Mouse (Mus musculus) heart, embryonic 13.5 days (tissue): Measurements from ENCODE around the gene St6galnac3. TPM values are rescaled to one million over a fixed set of nuclear protein-coding genes. Genes with fewer than 3 reads are reported as not detected.

ENCODE experiments used
- ATAC-seq: fragments of 200-750 bp; cut with Nextera tagmentation; 2 replicates; pipeline ENCODE4 v1.8.0; 2017; ENCODE audit warnings: moderate TSS enrichment; ENCODE audit not compliant: insufficient number of reproducible peaks, low FRiP score, low TSS enrichment; ENCODE audit errors: extremely low read depth
- H3K27ac ChIP-seq: fragments of 300-500 bp; sonication (generic); replicated peaks from 2 replicates; pipeline ENCODE4 v1.5.1; 2015; ENCODE audit warnings: moderate library complexity, mild to moderate bottlenecking, inconsistent platforms
- H3K27me3 ChIP-seq: fragments of 300-500 bp; sonication (generic); replicated peaks from 2 replicates; pipeline ENCODE4 v1.6.1; 2015; ENCODE audit warnings: mild to moderate bottlenecking, inconsistent platforms
- H3K36me3 ChIP-seq: fragments of 300-500 bp; sonication (generic); 2 replicates; pipeline ENCODE4 v1.6.1; 2015; ENCODE audit warnings: mild to moderate bottlenecking, inconsistent platforms
- H3K4me1 ChIP-seq: fragments of 300-500 bp; sonication (generic); 2 replicates; pipeline ENCODE4 v1.6.1; 2015; ENCODE audit warnings: inconsistent platforms
- H3K4me2 ChIP-seq: fragments of 300-500 bp; sonication (generic); 2 replicates; pipeline ENCODE4 v1.6.1; 2015; ENCODE audit warnings: inconsistent platforms, mild to moderate bottlenecking, moderate library complexity
- H3K4me3 ChIP-seq: fragments of 300-500 bp; sonication (generic); 2 replicates; pipeline ENCODE4 v1.5.1; 2015; ENCODE audit warnings: moderate library complexity, mild to moderate bottlenecking, inconsistent platforms
- H3K9ac ChIP-seq: fragments of 300-500 bp; sonication (generic); 2 replicates; pipeline ENCODE4 v1.6.1; 2015; ENCODE audit warnings: inconsistent platforms, mild to moderate bottlenecking, moderate library complexity
- H3K9me3 ChIP-seq: fragments of 300-500 bp; sonication (generic); 2 replicates; pipeline ENCODE4 v1.6.1; 2016; ENCODE audit warnings: inconsistent platforms
- WGBS: fragments of 180-500 bp; shearing (Covaris S2); methylation state at CpG from one replicate; pipeline ENCODE4 v1.1.7; 2015; ENCODE audit warnings: mixed read lengths; 5-methylcytosine and 5-hydroxymethylcytosine counted together
- polyA plus RNA-seq: library from polyadenylated mRNA; unstranded; fragments of >200 nt; fragmentation: Nextera tagmentation; extraction: Ambion mirVana; gene quantifications from 2 replicates; pipeline ENCODE4 v1.2.1, GENCODE M21; 2015

Gene St6galnac3
- polyA plus RNA-seq, 1 experiment from 2014 or later, result 21.7 TPM

GRCm38 (mm10) chr3:153582065-153582464 lies 142.9 kb downstream of the St6galnac3 start:
- Histone ChIP-seq H3K9me3 (0 out of 2 replicates have a peak, but pooled peaks cover 2% of the 10 kb centered on the region), H3K27ac (no peak overlapping the region), H3K4me2 (no peak overlapping the region), H3K9ac (no peak overlapping the region), H3K36me3 (no peaks in the 10 kb centered on the region), H3K4me3 (no peak overlapping the region), H3K27me3 (no peaks in the 10 kb centered on the region), H3K4me1 (peaks cover 36% of the 10 kb centered on the region)
- 33% methylated on average over 4 of the region's 4 CpGs for WGBS
- no peak for ATAC-seq

DNA sequence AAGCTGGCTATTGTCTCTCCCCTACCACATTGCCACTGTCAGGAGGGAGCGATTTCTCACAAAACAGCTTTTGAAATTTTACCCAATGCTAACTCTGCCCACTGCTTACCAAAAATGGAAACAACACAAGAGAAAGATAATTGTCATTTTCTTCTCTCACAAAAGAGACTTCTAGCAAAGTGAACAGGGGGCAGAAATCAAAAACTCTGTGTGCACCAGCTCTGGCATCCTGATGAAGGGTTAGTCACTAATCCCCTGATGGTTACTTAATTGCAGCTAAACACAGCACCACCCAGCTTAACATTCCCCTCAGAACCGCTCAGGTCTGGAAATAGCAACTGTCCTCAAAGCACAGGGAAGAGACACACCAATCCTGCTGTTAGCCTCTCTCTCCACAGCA lies 144.3 kb downstream of the St6galnac3 start:
- Histone ChIP-seq H3K27me3 (no peaks in the 10 kb centered on the region), H3K27ac (no peak overlapping the region), H3K36me3 (no peaks in the 10 kb centered on the region), H3K9me3 (0 out of 2 replicates have a peak, but pooled peaks cover 4% of the 10 kb centered on the region), H3K4me1 (peaks cover 27% of the 10 kb centered on the region), H3K4me2 (no peak overlapping the region), H3K9ac (no peak overlapping the region; the same call in 1 of the 2 replicates), H3K4me3 (no peak overlapping the region)
- WGBS, result 55% methylated on average over 2 of the region's 2 CpGs
- ATAC-seq, result no peak

- ATAC-seq, result no peak
- 78% methylated on average over 3 of the region's 3 CpGs for WGBS
- Histone ChIP-seq H3K4me2 (no peak overlapping the region), H3K4me1 (peaks cover 27% of the 10 kb centered on the region), H3K27ac (no peak overlapping the region), H3K27me3 (no peaks in the 10 kb centered on the region), H3K9ac (no peak overlapping the region), H3K4me3 (no peak overlapping the region), H3K36me3 (no peaks in the 10 kb centered on the region), H3K9me3 (0 out of 2 replicates have a peak, but pooled peaks cover 4% of the 10 kb centered on the region)
Observed at GRCm38 (mm10) chr3:153580136-153580535, 144.8 kb downstream of the St6galnac3 start.

DNA sequence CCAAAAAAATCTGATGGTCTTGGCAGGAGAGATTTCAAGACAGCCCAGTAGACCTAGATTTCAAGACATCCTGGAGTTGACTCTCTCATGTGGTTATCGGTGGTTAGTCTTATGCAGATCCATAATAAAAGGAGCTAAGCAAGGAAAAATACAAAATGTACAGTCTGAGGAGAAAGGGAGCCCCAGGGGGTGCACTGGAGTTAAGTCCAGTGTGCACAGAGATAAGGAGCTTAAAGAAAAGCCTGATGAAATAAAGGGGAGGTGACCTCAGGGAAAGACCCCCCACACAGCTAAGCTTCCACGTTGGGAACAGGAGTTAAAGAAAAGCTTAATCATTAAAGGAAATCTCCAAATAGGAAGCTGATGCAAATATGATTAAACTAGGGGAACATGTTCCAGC lies 147.7 kb downstream of the St6galnac3 start:
- no peak overlapping the region for H3K27ac ChIP-seq
- no peak overlapping the region for H3K9ac ChIP-seq
- ATAC-seq, result no peak
- 0 out of 2 replicates have a peak, but pooled peaks cover 4% of the 10 kb centered on the region for H3K9me3 ChIP-seq
- no peaks in the 10 kb centered on the region for H3K36me3 ChIP-seq
- H3K4me1 ChIP-seq, result peaks cover 15% of the 10 kb centered on the region
- H3K27me3 ChIP-seq, result no peaks in the 10 kb centered on the region
- WGBS, result 62% methylated on average over 2 of the region's 2 CpGs
- no peak overlapping the region for H3K4me3 ChIP-seq
- no peak overlapping the region for H3K4me2 ChIP-seq

GRCm38 (mm10) chr3:153571152-153571551 lies 153.8 kb downstream of the St6galnac3 start:
- H3K9ac ChIP-seq, result no peak overlapping the region
- H3K36me3 ChIP-seq, result no peaks in the 10 kb centered on the region
- no peak for ATAC-seq
- H3K4me1 ChIP-seq, result peaks cover 12% of the 10 kb centered on the region
- no peaks in the 10 kb centered on the region for H3K9me3 ChIP-seq
- H3K4me3 ChIP-seq, result no peak overlapping the region
- WGBS, result 82% methylated on average over 11 of the region's 11 CpGs
- H3K4me2 ChIP-seq, result no peak overlapping the region
- H3K27me3 ChIP-seq, result no peaks in the 10 kb centered on the region
- H3K27ac ChIP-seq, result no peak overlapping the region

- H3K27ac ChIP-seq, result no peak overlapping the region
- H3K27me3 ChIP-seq, result no peaks in the 10 kb centered on the region
- 43% methylated on average over 3 of the region's 3 CpGs for WGBS
- no peak overlapping the region for H3K4me2 ChIP-seq
- H3K4me1 ChIP-seq, result peaks cover 12% of the 10 kb centered on the region
- ATAC-seq, result no peak
- no peak overlapping the region for H3K9ac ChIP-seq
- no peak overlapping the region for H3K4me3 ChIP-seq
- H3K9me3 ChIP-seq, result no peaks in the 10 kb centered on the region
- H3K36me3 ChIP-seq, result no peaks in the 10 kb centered on the region
Observed at GRCm38 (mm10) chr3:153568815-153569214, 156.2 kb downstream of the St6galnac3 start.

GRCm38 (mm10) chr3:153567913-153568312 lies 157.1 kb downstream of the St6galnac3 start:
- H3K4me2 ChIP-seq, result no peak overlapping the region
- ATAC-seq, result no peak
- H3K4me3 ChIP-seq, result no peak overlapping the region
- WGBS, result 67% methylated on average over 3 of the region's 3 CpGs
- H3K9me3 ChIP-seq, result no peaks in the 10 kb centered on the region
- no peak overlapping the region for H3K9ac ChIP-seq
- no peak overlapping the region for H3K27ac ChIP-seq
- no peaks in the 10 kb centered on the region for H3K36me3 ChIP-seq
- no peaks in the 10 kb centered on the region for H3K27me3 ChIP-seq
- peaks cover 19% of the 10 kb centered on the region for H3K4me1 ChIP-seq

- no peaks in the 10 kb centered on the region for H3K9me3 ChIP-seq
- peaks cover 22% of the 10 kb centered on the region for H3K4me1 ChIP-seq
- H3K4me3 ChIP-seq, result no peak overlapping the region
- H3K27ac ChIP-seq, result no peak overlapping the region
- no peak overlapping the region for H3K9ac ChIP-seq
- ATAC-seq, result no peak
- WGBS, result 67% methylated on average over 4 of the region's 4 CpGs
- H3K4me2 ChIP-seq, result no peak overlapping the region
- no peaks in the 10 kb centered on the region for H3K36me3 ChIP-seq
- no peaks in the 10 kb centered on the region for H3K27me3 ChIP-seq
Observed at GRCm38 (mm10) chr3:153567512-153567911, 157.5 kb downstream of the St6galnac3 start.

GRCm38 (mm10) chr3:153566100-153566499 lies 158.9 kb downstream of the St6galnac3 start:
- Histone ChIP-seq H3K36me3 (no peaks in the 10 kb centered on the region), H3K4me3 (no peak overlapping the region), H3K4me1 (peaks cover 29% of the 10 kb centered on the region), H3K27me3 (no peaks in the 10 kb centered on the region), H3K9ac (no peak overlapping the region), H3K4me2 (no peak overlapping the region), H3K27ac (no peak overlapping the region), H3K9me3 (no peaks in the 10 kb centered on the region)
- no peak for ATAC-seq
- 85% methylated on average over 2 of the region's 2 CpGs for WGBS

DNA sequence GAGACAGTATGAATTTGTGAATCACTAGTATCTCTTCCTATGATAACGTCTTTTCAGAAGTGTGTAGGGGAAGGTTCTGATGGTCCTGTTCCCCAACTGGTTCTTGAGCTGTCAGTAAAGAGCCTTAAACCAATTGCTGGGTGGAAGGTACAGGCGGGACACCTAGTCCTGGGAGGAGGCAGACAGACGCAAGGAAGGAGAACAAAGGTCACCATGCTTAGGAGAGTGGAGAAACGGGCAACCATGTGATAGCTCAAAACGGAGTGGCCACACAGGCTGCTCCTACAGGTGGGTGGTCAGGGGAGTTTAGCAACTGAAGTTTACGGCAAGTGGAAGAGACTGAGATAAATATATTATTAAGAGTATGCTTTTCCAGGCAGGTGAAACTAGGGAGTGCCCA lies 164.1 kb downstream of the St6galnac3 start:
- no peak for ATAC-seq
- WGBS, result 76% methylated on average over 6 of the region's 6 CpGs

DNA sequence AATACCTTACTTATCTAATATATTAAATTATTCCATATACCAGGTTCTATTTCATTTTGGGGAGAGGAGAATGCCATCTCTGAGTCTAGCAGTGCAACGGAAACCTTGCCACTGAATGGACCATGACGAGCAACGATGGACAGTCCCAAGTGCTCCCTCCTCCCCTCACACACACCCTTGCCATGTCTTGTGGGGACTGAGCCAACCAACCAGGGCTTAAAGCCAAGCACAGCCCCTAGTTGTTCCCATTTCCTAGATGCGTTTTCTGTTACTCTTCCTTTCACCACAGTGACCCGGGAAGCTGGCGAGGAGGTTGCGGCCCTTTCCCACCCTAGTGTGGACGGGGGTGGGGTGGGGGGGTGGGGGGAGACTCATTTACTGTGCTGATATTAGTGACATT lies 165.4 kb downstream of the St6galnac3 start:
- Histone ChIP-seq H3K9ac (no peak overlapping the region), H3K27me3 (no peaks in the 10 kb centered on the region), H3K36me3 (no peaks in the 10 kb centered on the region), H3K4me3 (no peak overlapping the region), H3K4me2 (no peak overlapping the region), H3K4me1 (peaks cover 28% of the 10 kb centered on the region), H3K27ac (no peak overlapping the region), H3K9me3 (no peaks in the 10 kb centered on the region)
- 88% methylated on average over 8 of the region's 8 CpGs for WGBS
- no peak for ATAC-seq

More for the DNA sequence above, 164.1 kb downstream of the St6galnac3 start:
- no peaks in the 10 kb centered on the region for H3K27me3 ChIP-seq
- no peak overlapping the region for H3K4me3 ChIP-seq
- no peak overlapping the region for H3K4me2 ChIP-seq
- no peak overlapping the region for H3K9ac ChIP-seq
- H3K9me3 ChIP-seq, result no peaks in the 10 kb centered on the region
- H3K27ac ChIP-seq, result no peak overlapping the region
- H3K4me1 ChIP-seq, result peaks cover 28% of the 10 kb centered on the region
- no peaks in the 10 kb centered on the region for H3K36me3 ChIP-seq

GRCm38 (mm10) chr3:153556621-153557020 lies 168.4 kb downstream of the St6galnac3 start:
- H3K9ac ChIP-seq, result no peak overlapping the region
- H3K4me3 ChIP-seq, result no peak overlapping the region
- WGBS, result 38% methylated on average over 11 of the region's 11 CpGs
- H3K36me3 ChIP-seq, result no peaks in the 10 kb centered on the region
- H3K9me3 ChIP-seq, result no peaks in the 10 kb centered on the region
- ATAC-seq, result no peak
- H3K27me3 ChIP-seq, result no peaks in the 10 kb centered on the region
- peaks cover 16% of the 10 kb centered on the region for H3K4me1 ChIP-seq
- no peak overlapping the region for H3K27ac ChIP-seq
- peak overlapping the region; percentile 9; the same call in 1 of the 2 replicates for H3K4me2 ChIP-seq
